Mouse (Mus musculus) hematopoietic stem cell, adult 5-6 weeks (primary cell): ENCODE data around the gene Stk16. TPM values are rescaled to one million over a fixed set of nuclear protein-coding genes. Genes with fewer than 3 reads are reported as not detected.
"Not testable (repeated sequence)": the region's sequence is repeated elsewhere in the genome, so short reads cannot be mapped to it uniquely, and the experiment has no call there.

Experiments
- ATAC-seq, 2 experiments: fragments of 125-278 bp in 1 of 2; replicated peaks in 1 of 2; 2 replicates each; pipeline ENCODE4 v1.8.0; 2016 to 2017; ENCODE audit warnings: inconsistent platforms in 2 of 2, mild to moderate bottlenecking in 2 of 2, moderate number of reproducible peaks in 2 of 2, low read depth in 1 of 2, moderate TSS enrichment in 1 of 2; ENCODE audit not compliant: low FRiP score in 2 of 2, poor library complexity in 2 of 2, severe bottlenecking in 2 of 2, insufficient read depth in 1 of 2, low TSS enrichment in 1 of 2
- total RNA-seq: library from RNA; stranded (forward); fragments of 172-1452, 232-1000 nt; gene quantifications from 2 replicates; pipeline ENCODE4 v1.2.3, GENCODE M21; 2017

Stk16 gene
- total RNA-seq, 1 experiment from 2014 or later: 79.1 TPM

DNA sequence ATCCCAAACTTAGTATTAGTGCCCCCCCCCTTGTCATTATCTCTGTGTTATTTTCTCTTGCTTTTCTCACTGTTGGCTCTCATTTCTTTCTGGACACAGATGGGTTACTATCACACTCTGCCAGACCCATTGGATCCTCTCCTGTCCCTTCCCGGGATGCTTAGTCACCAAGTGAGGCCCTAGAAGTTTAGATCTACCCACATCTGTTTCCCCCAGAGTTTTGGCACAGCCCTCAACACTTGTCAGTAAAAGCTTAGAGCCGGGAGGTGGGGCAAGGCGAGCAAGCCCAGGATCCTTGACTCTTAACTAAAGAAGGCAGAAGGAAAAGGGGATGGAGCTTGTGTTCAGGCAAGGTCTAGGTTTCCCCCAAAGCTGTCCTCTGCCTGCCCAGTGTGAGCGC, 18.5 kb downstream of the Stk16 start:
- peak; percentile 79 to 82 for ATAC-seq

DNA sequence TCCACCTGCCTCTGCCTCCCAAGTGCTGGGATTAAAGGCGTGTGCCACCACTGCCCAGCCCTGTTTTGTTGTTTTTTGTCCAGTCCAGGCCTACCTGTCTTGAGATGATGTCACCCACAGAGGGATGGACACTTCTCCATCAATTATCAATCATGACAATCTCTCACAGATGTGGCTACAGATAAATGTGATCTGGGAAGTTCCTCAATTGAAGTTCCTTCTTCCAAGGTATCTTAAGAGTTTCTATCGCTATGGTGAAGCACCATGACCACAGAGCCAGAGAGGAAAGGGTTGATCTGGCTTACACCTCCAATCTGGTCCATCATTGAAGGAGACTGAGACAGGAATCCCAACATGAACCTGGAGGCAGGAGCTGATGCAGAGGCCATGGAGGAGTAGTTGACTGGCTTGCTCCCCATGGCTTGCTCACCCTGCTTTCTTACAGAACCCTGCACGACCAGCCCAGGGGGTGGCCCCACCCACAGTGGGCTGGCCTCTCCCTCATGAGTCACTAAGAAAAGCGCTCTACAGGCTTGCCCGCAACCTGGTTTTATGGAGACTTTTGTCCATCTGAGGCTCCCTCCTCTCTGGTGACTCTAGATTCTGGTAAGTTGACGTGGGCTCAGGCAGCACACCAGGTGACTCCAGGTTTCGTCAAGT, 19.8 kb downstream of the Stk16 start:
- no peak for ATAC-seq

DNA sequence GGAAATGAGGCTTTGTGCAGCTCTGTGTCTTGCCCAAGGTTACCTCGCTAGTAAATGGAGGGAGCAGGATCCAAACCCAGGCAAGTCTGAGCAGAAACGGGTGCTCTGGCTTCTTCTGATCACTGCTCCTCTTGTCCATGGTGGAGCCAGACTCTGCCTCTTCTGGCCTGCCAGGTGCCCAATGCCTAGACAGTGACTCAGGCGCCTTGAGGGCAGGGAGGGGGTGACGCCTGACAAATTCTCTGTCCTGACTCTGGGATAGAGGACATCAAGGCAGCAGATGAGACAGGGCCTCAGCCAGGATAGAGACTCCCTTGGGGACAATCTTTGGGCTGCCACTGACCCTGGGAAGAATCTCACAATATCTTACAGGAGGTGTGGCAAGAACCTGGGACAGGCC, 20.6 kb downstream of the Stk16 start:
- no peak for ATAC-seq

DNA sequence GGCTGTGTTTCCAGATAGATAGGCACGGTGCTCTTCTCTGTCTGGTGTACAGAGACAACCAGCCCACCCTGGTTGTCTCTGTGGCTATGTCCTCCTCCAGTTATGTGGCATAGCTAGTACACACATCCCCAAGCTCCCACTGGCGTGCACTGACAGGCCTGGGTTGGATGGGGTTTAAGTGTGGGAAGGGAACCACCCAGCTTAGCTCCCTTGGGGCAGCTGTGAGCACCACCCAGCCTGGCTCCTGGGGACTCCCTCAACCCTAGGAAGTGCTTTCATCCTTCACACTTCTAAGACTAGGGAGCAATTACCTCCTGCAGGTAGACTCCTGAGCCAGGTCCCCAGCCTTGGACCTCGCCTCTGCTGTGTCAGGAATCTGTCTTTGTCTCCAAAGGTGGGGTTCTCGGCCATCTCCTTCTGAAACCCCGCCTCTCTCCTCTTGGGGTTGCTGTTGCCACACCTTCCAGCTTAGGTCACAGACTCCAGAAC, 21.1 kb downstream of the Stk16 start, which contains the start of gene A630095N17Rik:
Gene A630095N17Rik (minus strand): TSS at position 439 of the 489 bp plus-strand sequence.
- ATAC-seq: no peak

DNA sequence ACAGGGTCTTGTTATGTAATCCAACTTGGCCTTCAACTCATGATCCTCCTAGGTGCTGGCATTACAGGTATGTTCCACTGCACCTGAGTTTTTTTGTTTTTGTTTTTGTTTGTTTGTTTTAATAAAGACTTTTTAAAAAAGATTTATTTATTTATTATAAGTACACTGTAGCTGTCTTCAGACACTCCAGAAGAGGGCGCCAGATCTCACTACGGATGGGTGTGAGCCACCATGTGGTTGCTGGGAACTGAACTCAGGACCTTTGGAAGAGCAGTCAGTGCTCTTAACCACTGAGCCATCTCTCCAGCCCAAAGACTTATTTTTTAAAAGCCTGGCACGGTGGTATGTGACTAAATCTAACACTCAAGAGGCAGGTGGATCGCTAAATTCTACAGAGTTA, 21.9 kb downstream of the Stk16 start:
- ATAC-seq: not testable (repeated sequence)

DNA sequence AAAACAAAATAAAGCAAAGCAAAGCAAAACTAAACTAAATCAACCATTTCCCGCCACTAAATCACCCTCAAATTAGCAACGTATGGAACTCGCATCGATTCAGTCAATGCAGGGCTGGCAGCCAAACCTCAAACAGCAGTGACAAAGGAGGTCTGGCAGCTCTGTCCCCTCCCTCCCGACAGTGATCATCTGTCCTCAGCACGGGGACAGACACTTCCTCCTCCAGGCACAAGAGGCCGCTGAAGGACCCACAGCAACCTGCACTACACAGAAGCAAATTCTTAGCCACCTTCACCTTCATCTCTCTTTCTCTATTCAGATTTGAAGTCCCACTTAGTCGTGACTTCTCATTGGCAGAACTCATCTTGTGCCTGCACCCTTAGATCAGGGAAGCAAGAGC, 24.0 kb downstream of the Stk16 start:
- peak; percentile 73 to 78 for ATAC-seq

DNA sequence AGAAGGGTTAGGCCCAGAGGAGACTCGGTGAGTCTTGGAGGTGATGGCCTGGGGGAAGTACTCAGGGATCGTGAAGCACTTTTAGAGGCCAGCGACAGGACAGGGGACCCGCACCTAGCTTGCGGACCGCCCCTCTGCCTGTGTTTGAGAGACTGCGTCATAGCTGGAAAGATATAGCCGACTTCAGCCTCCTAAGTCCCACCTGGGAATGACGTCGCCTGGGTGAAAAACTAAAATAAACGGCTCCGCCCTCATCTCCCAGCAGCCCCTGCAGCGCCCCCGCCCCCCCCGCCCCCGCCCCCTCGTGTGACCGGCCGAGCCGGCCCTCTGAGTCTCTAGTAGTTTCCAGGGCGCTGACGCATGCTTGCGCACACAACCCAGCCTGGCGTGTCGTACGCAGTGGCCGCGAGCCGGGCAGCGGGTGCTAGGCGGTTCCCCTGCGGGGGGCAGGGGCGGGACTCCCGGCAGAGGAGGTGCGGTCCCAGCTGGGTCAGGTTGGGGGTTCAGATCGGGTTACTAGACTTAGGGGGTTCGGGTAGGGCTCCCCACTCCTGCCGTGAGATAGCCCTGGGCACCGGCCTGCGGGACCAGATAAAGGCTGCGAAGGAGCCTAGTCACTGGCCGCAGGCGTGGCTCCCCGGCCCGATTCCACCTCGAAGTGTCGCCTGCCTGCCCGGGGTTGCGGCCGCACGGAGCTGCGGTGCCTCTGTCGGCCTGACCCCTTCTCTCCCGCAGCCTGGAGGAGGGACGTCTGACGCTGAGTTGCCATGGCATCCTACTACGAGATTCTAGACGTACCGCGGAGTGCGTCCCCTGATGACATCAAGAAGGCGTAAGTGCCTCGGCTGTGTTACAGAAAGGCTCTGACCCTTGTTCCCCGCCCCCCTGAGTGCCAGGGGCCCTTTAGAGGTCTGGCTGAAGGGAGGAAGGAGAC, 25.7 kb downstream of the Stk16 start, which contains the start of gene Dnajb2:
Gene Dnajb2 (plus strand): TSS at position 290 of the 934 bp plus-strand sequence.
- ATAC-seq: peak; percentile 66 to 78

DNA sequence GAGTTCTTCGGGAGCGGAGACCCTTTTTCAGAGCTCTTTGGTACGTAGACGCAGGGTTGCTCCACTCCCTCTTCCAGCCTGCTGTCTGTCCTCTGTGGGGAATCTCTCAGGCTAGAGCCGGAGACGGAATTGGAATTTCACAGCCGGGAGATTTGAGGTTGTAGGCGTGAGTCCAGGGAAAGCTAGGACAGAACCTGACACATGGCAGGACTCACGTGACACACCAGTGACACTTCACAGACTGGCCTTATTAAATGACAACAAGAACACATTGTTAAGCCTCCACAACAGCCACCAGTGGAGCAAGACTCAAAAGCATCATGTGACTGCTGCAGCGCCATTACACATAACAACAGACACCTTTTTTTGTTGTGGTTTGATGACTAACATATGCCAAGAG, 29.0 kb downstream of the Stk16 start:
- ATAC-seq: no peak

DNA sequence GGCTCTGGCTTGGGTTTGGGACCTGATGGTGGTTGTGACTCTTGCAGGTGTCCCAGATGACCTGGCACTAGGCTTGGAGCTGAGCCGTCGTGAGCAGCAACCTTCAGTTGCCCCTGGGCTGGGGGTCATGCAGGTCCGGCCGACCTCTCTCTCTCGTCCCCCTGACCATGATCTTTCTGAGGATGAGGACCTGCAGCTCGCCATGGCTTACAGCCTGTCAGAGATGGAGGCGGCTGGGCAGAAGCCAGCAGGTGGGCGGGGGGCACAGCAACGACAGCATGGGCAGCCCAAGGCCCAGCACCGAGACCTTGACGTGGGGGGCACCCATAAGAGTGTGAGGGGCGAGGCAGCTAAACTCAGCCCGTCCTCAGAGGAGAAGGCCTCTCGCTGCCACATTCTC, 32.8 kb downstream of the Stk16 start:
- ATAC-seq: no peak

DNA sequence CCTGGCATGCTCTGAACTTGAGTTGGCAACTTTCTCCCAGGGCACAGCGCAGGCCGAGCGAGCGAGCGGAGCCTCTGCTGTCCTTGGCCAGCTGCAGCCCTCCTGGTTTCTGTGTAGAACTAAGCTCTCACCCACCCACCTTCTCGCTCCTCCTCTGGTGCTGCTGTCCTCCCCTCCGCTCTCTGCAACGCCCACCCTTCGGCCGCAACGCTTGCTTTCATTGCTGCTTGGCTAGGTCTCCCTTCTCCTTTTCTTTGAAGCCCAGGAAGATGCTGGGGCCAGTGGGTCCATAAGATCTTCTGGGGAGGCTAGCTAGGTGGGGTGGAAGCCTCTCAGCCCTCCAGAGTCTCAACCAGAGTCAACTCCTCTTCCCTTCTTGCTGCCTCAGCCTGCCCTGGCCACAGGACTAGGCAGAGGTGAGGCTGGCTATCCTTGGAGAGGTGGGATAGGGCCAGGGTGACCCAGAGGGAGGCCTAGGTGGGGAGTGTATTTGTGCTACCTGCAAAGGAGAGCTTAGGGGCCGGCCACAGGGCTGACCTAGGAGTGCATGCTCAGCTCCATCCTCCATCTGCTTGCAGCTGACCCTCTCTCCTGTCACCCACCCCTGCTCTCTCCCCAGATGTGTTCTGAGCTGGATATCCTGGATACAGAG, 33.7 kb downstream of the Stk16 start:
- ATAC-seq: no peak

DNA sequence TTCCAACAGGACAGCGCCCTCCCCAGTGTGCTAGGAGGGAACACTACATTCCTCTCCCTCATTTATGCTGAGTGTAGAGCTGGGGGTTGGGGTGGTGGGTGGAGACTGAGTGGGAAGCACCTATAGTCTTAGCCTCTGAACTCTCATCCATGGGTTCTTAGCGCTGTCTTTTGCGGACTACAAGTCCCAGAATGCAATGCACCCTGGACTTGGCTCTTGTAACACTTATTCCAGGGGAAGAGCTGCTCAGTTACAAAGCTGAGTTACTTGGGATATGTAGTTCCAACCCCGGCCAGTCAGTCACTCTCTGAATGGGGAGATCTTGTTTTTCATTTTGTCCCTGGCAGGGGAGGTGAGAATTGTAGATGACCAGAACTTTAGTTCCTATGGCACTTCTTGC, 34.2 kb downstream of the Stk16 start:
- ATAC-seq: peak; percentile 68 to 69

DNA sequence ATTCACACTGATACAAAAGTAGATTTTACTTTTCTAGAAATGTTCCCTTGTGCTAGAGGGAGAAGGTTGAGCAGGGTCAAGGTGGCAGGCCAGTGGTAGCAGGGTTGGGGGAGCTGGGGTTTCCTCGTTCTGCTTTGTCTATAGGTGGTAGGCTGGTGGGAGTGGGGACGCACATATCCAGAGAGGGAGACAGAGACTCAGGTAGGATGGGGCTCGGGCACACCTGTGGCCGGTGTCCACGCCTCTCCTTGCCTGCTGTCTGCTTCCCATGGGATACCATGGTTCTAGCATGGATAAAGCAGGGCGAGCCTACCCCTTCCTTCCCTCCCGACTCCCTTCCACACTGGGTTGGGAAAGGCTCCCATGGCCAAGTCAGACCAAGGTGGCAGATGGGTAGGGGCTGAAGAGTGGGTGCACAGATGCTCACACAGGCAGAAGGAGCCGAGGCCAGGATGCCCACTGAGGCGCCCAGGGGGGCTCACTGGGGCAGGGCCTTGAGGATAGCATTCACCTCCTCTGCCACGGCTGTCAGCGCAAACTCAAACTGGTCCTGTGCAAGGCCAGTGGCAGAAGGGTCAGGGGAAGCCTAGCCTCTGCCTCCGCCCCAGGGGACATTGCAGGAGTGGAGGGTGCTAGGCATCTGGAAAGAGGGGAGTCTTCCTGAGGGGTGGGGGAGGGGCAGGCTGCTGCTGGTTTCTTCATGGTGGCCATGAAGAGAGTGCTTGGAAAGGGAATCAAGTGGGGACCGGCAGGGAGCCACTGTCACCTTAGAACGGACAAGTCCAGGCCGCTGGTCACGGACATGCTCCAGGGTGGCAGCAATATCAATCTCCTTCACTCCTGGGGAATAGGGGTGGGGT, 36.7 kb downstream of the Stk16 start:
- no peak for ATAC-seq

DNA sequence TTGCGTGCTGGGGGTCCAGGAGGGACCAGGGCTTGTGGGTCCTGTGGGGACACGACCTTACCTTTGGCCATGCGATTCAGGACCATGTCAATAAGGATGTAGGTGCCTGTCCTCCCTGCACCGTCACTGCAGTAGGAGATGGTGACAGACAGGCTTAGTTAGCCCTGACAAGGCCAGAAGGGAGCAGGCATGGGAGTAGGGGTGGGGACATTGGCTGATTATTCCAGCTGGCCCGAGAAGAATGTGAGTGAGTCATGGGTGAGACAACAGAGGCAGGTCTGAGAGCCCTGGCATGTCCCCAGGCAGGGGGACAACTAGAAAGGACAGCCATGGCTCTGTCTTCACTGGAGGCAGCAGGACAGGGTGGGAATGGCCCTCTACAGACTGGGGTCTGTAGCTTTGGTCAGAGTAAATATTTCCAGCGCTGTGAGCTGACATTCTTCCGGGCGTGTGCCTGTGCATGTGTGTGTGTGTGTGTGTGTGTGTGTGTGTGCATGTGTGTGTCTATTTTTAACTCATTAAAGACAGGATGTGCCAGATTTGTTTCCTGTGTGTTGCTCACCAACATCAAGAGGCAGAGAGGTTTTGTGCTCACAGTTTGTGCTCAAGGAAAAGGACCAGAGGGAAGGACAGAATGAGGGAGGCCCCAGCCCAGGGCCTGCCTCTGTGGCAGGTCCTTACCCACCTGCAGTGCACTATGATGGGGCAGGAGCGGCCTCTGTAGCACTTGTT, 37.6 kb downstream of the Stk16 start:
- ATAC-seq: no peak

DNA sequence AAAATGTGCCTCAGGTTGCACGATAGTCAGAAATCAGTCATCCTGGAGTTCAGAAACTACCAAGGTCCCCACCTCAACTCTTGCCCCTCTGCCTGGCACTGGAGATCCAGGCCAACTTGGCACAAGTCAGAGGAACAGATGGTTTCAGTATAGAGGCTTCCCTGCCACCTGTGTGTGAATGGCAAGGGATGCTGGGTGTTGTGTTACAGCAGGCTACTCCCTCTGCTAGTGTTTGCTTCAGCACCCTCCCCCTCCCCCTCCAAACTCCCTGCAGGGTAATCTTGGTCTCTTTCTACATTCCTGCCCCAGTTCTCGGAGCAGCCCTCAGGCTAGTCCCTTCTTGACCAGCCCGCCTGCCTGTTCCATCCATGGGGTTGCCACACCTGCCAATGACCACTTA, 39.9 kb downstream of the Stk16 start:
- ATAC-seq: no peak

DNA sequence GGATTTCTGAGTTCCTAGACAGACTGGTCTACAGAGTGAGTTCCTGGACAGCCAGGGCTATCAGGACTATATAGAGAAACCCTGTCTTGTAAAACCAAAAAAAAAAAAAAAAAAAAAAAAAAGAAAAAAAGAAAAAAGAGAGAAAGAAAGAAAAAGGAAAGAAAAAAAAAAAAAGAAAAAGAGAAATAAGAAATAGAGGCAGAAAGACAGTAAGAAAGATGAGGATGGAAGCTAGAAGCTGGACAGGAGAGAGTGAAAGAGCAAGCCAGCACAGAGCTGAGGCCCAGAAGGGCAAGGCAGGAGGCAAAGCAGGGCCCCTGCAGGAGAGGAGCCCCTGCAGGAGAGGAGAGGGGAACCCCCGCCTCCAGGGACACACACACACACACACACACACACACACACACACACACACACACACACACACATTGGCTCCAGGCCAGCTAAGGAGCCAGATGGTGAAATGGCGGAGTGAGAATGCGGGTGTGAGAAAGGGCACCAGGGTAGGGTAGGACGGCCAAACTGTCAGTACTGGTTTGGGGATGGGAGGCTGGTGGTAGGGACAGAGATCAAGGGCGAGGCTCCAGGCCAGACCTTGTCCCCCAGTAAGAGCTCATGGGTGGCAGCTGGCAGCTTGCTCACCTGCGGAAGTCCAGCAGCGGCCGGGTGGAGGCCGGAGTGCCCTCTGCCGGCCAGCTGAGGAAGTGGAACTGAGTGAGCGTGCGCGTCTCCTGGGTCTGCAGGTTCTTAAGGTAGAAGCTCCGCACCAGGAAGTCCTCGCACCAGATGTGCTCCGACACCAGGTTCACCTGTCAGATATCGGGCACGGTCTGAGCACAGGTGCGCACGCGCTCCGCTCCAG, 40.7 kb downstream of the Stk16 start:
- ATAC-seq: peak; percentile 81 to 86

DNA sequence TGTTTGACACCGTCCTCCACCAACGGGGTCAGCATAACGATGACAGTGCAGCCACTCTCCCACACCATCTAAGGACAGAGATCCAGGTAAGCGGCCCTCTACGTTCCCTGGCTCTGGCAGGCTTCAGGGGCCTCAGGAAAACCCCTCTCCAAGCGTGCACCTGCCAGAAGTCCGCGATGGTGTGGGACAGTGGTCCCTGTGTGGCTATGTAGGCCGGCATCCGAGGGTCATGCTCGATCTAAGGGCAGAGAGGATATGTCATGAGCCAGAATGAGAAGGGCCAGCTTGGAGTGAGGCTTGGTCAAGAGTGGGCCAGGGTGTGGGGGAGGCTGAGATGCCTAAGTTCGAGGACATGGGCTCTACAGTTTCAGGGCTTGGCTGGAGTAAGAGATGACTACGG, 41.7 kb downstream of the Stk16 start:
- ATAC-seq: no peak
